Mouse (Mus musculus) adrenal gland, adult (tissue): Measurements from ENCODE around the gene Arpc2.
A peak's percentile ranks its signal among the peaks of the same experiment; 100 is the strongest.

Experiments
- DNase-seq, 2 experiments: peaks; one replicate each; pipeline ENCODE4 v3.0.0; 2022 to 2023; ENCODE audit warnings: low spot score in 1 of 2; ENCODE audit not compliant: inconsistent age in 2 of 2

The Arpc2 gene

DNA sequence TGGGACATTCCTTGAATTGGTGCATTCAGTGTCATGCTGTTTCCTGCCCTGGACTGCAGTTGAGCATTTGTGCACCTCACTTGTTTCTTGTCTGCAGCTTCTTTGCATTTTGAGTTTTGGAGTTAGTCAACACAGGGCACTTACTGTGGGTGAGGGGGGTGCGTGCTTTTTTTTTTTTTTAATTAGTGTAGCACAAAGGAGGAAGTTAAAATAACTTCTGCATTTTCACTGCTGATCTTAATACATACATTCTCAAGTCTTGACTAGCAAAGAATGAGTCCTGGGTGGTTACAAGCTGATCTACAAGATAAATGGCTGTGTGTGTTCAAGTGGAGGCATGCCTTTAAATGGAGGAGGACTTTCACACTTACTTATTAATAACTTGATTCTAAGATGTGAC is 2.3 kb downstream of the Arpc2 start:
- no peak for DNase-seq

DNA sequence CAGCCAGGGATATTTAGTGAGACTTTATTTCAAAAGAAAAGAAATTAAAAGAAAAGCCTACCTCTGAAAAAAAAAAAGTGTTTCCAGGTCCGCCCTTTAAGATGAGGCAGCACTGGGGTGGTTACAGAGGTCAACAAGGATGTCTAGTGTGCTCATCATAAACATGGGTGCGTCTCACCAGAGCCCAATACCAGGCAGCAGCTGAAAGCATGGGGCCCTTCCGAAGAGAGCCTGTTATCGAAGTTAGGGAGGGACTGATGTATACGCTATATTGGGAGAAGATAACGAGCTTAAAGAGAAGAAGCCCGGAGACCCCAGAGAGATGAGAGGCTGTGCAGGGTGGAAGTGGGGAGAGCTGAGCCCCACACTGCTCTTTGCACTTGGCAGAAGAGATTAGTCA is 3.3 kb downstream of the Arpc2 start:
- no peak for DNase-seq

DNA sequence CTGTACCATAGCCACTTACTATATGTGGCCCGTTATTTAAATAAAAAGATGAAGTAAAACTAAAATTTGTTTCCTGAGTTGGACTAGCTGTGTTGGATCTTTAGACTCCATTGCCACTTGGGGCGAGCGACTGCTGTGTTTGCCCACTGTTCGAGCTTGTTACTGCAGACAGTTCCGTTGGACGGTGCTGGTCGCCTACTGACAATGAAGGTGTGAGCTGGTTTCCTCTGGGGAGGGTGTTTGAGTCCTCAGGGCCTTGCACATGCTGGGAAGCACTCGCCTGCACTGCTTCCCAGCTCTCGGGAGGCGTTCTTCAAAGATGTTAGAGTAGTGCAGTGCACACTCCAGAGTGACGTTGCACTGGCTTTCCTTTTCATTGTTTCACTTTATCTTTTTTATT is 3.7 kb downstream of the Arpc2 start:
- DNase-seq: peak in 1 of 2 experiments; percentile 44

DNA sequence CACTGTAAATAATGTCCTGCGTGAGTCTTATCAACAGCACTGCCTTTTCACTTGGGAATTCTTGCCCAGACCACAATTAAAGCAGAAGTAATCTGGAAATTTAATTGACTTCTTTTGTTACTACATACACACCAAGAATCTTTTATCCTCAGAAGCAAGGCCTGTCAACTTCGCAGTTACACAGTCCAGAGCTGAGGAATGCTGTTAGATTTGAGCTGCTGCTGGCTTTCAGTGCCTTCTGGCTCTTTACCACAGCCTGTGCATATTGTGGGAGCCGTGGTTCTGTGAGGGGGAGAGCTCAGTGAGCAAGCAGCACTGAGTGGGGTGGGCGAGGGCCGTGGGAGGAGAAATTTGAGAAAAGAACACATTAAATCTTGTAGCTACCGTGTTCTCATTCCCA is 4.4 kb downstream of the Arpc2 start:
- peak in 1 of 2 experiments; percentile 44 for DNase-seq

DNA sequence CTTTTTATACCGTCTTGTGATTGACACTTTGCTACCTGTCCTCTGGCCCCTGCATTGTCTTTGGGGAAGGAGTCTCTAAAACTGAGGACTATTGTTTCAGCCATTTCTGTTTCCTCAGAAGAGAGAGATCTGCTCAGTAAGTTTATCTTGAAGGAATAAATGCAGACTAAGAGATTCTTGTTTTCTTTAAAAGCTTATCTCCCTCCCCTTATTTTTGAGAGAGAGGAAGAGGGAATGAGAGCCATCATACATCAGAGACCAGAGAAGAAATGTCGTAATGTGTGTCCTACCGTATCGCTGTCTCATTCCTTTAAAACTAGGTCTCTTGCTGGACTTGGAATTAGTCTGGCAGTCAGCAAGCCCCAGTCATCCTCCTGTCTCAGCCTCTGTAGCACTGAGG is 4.9 kb downstream of the Arpc2 start:
- DNase-seq: no peak

DNA sequence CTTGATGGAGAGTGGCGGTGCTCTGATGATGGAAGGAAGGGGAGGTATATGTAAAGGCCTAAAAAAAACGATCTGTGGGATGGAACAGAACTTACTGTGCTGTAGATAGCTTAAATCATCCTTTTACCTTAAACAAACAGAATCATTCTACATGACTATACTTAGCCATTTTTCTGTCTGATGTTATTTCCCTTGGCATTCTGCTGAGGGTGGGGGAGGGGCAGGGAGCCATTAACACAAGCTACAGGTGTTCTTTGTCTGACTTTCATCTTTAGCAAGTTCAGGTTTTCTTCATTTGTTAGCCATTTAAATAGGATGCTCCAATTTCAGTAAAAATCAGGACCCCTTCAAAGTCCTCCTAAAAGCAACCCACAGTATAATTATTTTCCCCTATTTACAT is 9.6 kb downstream of the Arpc2 start:
- no peak for DNase-seq

DNA sequence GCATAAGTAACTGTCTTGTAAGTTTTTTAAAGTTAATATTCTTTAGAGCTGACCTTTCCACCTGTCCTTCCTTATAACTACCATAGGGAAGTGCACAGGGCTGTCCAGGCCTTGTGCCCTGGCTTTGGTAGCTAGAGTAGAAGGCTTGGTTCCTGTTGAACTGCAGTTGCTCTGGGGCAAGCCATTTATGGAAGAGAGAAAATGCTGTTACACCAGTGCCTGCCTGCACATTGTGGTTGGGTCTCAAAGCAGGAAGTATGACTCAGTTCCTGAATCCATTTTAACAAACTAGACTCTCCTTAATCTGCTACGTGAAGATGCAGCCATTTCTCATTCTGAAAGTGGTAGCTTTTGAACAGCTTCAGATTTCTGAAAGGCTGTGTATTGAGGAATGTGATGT is 12.9 kb downstream of the Arpc2 start:
- DNase-seq: peak; percentile 38 to 63

DNA sequence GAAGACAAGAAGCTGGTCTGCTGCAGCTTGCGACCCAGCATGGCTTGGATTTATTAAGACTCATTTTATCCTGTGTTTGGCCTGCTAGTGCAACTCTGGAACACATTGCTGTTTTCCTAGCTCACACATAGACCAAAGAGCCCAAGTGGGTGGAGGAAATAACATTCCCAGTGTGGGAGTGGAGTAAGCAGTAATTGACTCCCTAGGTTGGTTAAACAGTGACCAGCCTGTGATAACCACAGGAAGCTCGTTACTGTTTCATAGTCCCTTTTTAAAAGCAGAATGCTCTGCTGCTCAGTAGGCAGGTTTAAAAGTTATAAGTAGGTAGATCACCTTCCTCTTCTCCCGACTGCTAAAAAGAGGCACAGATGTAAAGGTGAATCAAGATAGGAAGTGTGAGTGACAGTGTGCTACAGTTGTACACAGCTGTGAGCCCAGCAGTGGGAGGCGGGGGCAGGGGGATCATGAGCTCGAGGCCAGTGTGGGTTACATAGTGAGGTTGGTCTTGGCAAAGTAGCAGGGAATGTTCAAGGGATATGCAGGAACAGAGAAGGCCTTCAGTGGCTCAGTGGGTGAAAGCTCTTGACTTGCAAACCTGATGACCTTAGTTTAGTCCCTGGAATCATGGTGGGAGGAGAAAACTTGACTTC is 13.6 kb downstream of the Arpc2 start:
- no peak for DNase-seq

DNA sequence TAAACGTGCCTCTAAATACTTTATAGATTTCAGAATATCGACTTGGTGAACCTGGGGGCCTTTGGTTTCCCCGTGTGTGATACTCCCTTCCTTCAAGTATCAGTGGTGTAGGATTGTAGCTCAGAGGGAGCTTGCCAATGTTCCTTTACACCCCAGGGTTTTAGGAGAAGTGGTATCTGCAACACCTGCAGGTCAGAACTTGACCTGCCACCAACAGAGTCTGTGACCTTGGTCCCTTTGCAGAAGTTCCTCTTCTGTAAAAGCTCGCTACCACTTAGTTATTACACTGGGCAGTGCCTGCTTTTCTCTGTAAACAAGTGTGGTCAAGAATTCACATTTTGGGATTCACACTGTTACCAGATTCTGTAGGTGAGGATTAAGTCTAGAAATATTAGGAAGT is 14.2 kb downstream of the Arpc2 start:
- DNase-seq: no peak

DNA sequence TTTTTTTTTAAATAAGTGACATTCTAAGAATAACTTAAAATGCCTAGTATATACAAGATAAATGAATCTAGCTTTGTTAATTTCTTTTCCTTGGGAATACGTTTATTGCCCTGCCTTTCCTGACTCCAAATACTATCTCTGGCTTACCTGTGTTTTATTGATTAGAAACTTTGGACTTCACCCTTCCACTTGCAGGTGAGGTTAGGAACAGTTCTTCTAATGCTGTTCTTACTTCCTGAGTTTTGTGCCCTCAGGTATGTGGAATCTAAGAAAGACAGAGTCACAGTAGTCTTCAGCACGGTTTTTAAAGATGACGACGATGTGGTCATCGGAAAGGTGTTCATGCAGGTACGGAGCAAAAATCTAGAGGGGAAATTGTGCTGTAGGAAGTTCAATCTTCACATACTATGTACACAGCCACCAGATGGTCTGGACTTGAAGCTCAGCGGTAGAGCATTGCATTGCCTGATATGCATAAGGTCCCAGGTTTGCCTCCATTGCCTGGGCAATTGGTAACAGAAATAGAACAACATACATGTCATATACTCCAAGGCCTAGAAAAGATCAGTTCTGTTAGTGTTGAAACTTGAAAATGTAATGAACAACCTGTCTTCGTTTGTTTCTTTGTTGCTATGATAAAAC is 19.9 kb downstream of the Arpc2 start:
- DNase-seq: no peak

DNA sequence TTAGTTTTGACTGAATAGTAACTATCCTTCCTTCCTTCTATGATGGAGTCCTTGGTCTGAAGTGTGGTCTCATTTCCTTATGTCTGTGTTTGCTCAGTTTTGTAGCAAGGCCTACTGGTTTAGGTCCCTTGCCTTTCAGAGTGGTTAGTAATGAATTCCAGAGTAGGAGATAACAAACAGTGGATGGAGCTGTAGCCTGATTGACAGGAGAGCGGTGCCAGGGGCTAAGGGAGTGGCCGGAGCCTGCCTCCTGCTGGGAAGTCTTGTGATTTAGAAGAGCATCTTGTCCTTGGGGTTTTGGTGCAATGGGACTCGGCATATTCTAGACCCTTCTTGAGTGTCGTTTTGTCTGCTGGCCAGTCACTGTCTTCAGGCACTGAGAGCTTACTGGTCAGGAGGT is 20.9 kb downstream of the Arpc2 start:
- DNase-seq: no peak

DNA sequence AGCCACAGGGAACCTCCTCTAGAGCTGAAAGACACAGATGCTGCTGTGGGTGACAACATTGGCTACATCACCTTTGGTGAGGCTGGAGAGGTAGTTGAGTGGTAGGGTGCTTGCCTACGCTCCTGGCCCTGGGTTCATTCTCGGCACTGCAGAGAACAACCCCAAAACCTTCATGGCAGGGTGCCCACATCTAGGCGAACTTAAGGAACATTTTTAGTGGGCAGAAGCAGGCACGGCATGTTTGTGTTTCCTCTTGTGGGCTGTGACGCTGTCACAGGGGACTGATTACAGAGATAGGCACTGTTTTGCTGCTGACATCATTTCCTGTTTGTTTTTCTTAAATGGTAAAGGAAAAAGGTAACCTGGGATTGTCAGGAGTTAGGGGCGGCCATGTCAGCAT is 26.6 kb downstream of the Arpc2 start:
- DNase-seq: no peak

DNA sequence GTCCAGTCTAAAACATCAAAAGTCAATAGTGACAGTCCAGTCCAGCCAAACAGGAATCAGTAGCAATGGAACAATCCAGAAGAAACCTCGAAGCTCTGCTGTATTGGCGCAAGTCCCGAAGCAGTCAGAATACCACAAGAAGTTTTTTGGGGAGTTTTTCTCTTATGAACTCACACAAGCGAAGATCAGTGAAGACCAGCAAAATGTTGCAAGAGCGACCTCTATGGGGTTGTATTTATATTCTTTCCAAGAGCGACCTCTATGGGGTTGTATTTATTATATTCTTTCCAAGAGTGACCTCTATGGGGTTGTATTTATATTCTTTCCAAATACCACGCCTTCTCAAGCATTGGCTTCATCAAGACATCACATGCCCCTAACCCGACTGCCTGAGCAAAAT is 32.9 kb downstream of the Arpc2 start:
- no peak for DNase-seq

DNA sequence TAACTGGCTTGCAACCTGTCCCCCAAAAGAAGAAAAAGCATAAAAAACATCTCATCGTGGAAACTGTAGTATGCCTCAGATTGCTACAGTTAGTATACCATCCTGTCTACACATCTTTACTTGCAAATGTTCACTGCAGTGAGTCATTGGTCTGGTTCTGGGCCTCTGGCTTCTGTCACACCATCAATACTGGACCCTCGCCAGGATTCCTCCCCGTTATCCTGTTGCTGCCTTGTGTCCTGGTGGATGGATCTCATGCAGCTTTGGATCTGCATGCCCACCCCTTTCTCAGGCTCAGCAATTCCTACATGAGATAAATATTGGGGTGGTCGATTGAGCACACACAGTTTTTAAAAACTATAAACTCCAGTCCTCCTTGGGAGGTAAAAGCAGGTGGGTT is 35.8 kb downstream of the Arpc2 start:
- DNase-seq: peak in 1 of 2 experiments; percentile 49

DNA sequence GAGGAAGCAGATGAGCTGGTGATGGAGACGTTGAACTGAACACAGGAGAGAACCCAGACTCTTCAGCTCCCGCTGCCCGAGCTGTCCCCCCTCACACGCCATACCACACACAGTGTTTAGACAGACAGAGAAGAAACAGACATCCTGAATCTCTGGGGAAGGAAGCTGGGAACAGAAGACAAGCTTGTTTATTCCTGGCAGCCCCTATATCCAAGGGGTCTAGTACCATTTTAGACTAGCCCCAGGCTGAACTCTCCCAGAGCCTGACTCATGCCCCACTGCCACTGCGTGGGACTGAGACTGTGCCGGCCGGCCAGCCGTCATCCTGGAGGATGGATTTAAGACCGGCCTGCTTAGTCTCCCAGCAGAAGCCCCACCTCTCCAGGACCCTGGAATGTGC is 39.1 kb downstream of the Arpc2 start:
- DNase-seq: no peak

DNA sequence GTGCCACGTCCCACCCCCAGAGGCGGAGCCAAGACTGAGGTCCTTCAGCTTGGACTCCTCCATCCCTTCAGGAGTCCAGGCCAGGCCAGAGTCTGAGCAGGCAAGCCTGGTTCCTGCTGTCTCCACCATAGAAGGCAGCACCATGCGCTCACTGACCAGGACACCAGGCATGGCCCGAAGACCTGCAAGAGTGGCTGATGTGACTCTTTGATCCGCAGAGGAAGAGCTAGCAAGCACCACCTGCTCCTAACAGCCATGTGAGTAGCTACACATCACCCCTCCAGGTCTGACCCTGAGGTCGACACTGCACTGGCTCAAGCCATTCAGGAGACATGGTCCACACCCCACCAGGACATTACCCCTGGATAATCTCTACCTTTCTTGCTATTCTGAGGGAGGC is 41.2 kb downstream of the Arpc2 start:
- no peak for DNase-seq

DNA sequence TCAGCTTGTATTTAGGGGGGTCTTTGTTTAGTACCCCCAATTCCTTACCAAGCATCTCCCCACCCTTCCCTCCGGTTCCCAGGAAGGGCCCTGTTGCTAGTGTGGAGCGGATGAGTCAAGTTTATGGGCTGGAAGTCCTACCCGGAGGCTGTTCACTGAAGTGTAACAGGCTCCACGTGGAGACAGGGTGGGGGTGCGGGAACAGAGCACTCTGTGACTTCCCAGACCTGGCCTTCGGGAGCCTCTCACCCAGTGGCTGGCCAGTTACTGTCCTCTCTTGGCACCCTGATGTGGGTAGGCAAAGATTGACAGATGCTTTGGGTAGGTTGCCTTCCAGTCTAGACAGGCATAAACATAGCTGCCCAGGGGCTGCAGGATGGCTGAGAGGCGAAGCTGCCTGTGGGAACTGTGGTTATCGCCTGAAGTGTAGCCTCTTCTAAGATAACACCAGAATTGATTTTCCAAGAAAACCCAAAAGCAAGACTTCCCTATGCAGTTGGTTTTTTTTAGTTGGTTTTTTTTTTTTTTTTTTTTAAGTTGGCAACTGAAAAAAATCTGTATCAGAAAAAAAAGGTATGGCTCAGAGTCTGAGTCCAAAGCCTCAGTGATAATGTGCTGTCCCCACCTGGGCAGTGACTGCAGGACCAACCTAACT is 42.1 kb downstream of the Arpc2 start:
- no peak for DNase-seq

DNA sequence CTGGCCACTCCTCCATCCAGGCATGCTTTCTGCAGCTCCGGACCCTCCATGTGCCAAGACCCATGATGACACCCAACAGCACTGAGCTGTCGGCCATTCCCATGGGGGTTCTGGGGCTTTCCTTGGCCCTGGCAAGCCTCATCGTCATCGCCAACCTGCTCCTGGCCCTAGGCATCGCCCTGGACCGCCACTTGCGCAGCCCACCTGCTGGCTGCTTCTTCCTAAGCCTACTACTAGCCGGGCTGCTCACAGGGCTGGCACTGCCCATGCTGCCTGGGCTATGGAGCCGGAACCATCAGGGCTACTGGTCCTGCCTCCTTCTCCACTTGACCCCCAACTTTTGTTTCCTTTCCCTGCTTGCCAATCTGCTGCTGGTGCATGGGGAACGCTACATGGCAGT is 42.7 kb downstream of the Arpc2 start, which contains the start of gene Gpbar1:
Gpbar1 (plus strand) TSS at position 13 of the 400 bp plus-strand sequence.
- no peak for DNase-seq

DNA sequence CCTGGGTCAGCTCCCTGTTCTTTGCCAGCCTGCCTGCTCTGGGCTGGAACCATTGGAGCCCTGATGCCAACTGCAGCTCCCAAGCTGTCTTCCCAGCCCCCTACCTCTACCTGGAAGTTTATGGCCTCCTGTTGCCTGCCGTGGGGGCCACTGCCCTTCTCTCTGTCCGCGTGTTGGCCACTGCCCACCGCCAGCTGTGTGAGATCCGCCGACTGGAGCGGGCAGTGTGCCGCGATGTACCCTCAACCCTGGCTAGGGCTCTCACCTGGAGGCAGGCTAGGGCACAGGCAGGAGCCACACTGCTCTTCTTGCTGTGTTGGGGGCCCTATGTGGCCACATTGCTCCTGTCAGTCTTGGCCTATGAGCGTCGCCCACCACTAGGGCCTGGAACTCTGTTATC is 43.1 kb downstream of the Arpc2 start:
- no peak for DNase-seq

DNA sequence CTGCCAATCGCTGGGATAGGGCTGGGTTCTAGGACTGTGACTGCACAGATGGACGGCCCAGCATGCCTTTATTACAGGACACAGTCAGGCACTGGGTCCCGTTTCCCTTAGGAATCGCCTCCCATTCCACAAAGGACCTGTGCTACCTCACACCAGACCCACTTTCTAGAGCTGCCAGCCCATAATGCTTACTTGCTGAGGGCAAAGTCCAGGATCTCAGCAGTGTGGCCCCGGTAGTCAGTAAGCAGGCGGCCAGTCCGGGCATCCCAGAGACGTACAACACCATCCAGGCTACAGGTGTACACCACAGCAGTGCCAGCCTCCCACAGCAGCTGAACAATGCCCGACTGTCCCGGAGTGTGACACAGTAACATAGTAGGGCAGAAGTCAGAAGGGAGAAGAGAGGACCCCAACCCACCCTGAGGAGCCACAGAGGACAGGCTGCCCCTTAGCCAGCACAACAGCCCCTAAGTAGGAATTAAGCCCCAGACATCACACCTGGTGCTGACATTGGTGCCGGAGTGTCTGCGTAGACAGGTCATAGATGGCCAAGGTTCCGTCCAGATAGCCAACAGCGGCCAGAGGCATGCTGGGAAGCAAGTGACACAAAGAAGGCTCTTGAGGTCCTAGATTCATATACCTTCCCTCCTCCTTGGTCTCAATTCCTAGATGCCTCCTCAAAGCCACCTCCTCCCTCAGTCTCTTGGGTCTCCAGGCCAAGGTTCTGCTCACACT is 44.9 kb downstream of the Arpc2 start:
- no peak for DNase-seq

DNA sequence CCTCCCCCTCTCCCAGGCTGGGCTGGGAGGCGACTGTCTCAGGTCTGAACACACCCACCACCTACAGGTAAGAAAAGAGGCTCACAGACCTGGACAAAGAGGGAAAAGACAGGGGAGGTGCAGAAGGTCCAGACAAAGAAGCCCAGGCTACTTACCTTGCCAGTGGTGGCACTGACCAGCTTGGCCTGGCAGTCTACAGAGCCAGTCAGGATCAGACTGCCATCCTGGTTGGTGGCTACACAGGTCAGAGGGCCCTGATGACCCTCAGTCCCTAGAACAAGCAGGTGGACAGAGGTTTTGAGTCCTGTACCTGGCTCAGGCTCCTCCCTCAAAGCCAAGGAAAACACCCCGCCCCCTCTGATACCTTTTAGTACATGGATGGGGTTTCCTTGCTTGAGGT is 45.5 kb downstream of the Arpc2 start:
- no peak for DNase-seq

DNA sequence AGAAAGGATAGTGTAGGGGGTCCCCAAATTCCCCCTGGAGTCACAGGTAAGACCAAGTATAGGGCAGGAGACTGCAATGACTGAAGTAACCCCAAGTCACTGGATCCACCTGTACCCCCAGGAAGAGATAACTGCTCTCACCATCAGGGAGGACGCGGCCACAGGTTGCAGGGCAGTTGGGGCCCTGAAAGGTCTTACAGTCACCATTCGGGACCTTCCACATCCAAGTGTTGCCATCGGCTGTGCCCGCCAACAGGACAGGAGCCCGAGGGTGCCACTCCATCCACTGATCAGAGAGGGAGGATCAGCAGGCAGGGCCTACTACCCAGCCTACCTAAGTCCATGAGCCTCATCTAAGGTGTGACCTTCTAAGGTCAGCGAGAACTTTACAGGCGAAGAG is 46.0 kb downstream of the Arpc2 start:
- DNase-seq: no peak
